Mouse (Mus musculus) spleen, adult 2 months (tissue): ENCODE data around the gene Plcd1.

Source experiments
- CTCF ChIP-seq: fragments of 200-500 bp; IDR thresholded peaks from 2 replicates; pipeline ENCODE4 v1.5.1; 2011; ENCODE audit warnings: mild to moderate bottlenecking, inconsistent platforms; ENCODE audit not compliant: insufficient read depth, insufficient read length, insufficient replicate concordance; ENCODE audit errors: extremely low read depth
- POLR2A ChIP-seq: fragments of 200-500 bp; IDR thresholded peaks from 2 replicates; pipeline ENCODE4 v1.6.1; 2011; ENCODE audit warnings: low read depth, low read length, inconsistent platforms

DNA sequence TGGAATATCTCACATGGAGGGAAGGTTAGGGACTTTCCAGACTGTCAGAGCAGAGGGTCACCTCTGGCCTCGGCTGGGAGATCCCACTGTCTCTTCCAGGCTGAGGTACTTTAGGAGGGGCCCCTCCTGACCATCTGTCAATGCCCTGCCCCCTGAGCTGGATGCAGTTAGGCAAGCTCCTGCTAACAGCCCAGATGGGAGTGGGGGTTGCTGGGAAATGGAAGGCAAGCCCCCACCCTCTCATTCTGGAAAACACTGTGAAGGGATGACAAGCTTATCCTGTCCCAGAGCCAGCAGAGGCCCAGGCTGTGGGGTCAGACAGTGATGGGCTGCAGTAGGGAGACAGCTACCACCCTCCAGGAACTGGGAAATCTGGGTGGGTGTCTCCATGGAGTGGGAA, 6.9 kb downstream of the Plcd1 start:
- TF ChIP-seq CTCF = no peak
- no peak for TF ChIP-seq POLR2A
